Mouse (Mus musculus) heart, embryonic 14.5 days (tissue): ENCODE data around the gene Tmem191c. TPM values are rescaled to one million over a fixed set of nuclear protein-coding genes. Genes with fewer than 3 reads are reported as not detected.
A peak's percentile ranks its signal among the peaks of the same experiment; 100 is the strongest.

Experiments used
- ATAC-seq: fragments of 200-750 bp; cut with Nextera tagmentation; 2 replicates; pipeline ENCODE4 v1.8.0; 2017; ENCODE audit warnings: low read depth, moderate TSS enrichment; ENCODE audit not compliant: insufficient number of reproducible peaks, insufficient read depth, low FRiP score
- H3K27ac ChIP-seq, 2 experiments: fragments of 200-500 bp in 1 of 2; fragments of 300-500 bp in 1 of 2; sonication (generic) in 1 of 2; replicated peaks in 1 of 2; 2 replicates each; pipeline ENCODE4 v1.5.1; 2012 to 2014; ENCODE audit warnings: low read depth in 2 of 2, low read length in 2 of 2, control low read depth in 1 of 2, mild to moderate bottlenecking in 1 of 2, mixed read lengths in 1 of 2; ENCODE audit not compliant: control insufficient read depth in 1 of 2, insufficient read depth in 1 of 2
- H3K27me3 ChIP-seq: fragments of 300-500 bp; sonication (generic); 2 replicates; pipeline ENCODE4 v1.6.1; 2014; ENCODE audit warnings: mild to moderate bottlenecking, low read length, control low read depth; ENCODE audit not compliant: control insufficient read depth, insufficient read depth
- H3K36me3 ChIP-seq: fragments of 300-500 bp; sonication (generic); 2 replicates; pipeline ENCODE4 v1.6.1; 2014; ENCODE audit warnings: mild to moderate bottlenecking, control low read depth, low read length, mixed read lengths; ENCODE audit not compliant: control insufficient read depth, insufficient read depth
- H3K4me1 ChIP-seq, 2 experiments: fragments of 200-500 bp in 1 of 2; fragments of 300-500 bp in 1 of 2; sonication (generic) in 1 of 2; 2 replicates each; pipeline ENCODE4 v1.6.1; 2012 to 2014; ENCODE audit warnings: low read length in 2 of 2, control low read depth in 1 of 2, mixed read lengths in 1 of 2; ENCODE audit not compliant: control insufficient read depth in 2 of 2, insufficient read depth in 2 of 2
- H3K4me2 ChIP-seq: fragments of 300-500 bp; sonication (generic); 2 replicates; pipeline ENCODE4 v1.6.1; 2014; ENCODE audit warnings: mild to moderate bottlenecking, low read length
- H3K4me3 ChIP-seq, 2 experiments: fragments of 200-500 bp in 1 of 2; fragments of 300-500 bp in 1 of 2; sonication (generic) in 1 of 2; 2 replicates each; pipeline ENCODE4 v1.5.1; 2012 to 2014; ENCODE audit warnings: low read length in 2 of 2, mild to moderate bottlenecking in 2 of 2, control low read depth in 1 of 2, low read depth in 1 of 2, moderate library complexity in 1 of 2; ENCODE audit not compliant: control insufficient read depth in 1 of 2, insufficient read depth in 1 of 2
- H3K9ac ChIP-seq: fragments of 300-500 bp; sonication (generic); 2 replicates; pipeline ENCODE4 v1.6.1; 2014; ENCODE audit warnings: mild to moderate bottlenecking, low read length
- H3K9me3 ChIP-seq: fragments of 300-500 bp; sonication (generic); 2 replicates; pipeline ENCODE4 v1.6.1; 2016; ENCODE audit warnings: low read length, control low read depth; ENCODE audit not compliant: control insufficient read depth
- WGBS: fragments of 180-500 bp; shearing (Covaris S2); extraction: QIAGEN DNeasy Blood & Tissue Kit; methylation state at CpG from one replicate; pipeline ENCODE4 v1.1.7; 2014; 5-methylcytosine and 5-hydroxymethylcytosine counted together
- polyA plus RNA-seq: library from polyadenylated mRNA; unstranded; fragments of >200 nt; fragmentation: Nextera tagmentation; extraction: Ambion mirVana; gene quantifications from 2 replicates; pipeline ENCODE4 v1.2.1, GENCODE M21; 2014

Tmem191c gene
- polyA plus RNA-seq, 1 experiment from 2014 or later, result 7.2 TPM

- Histone ChIP-seq H3K9ac (no peak overlapping the region), H3K36me3 (peaks cover 31% of the 10 kb centered on the region), H3K9me3 (no peaks in the 10 kb centered on the region), H3K27ac (no peak overlapping the region), H3K27me3 (no peaks in the 10 kb centered on the region), H3K4me1 (peaks cover 5 to 12% of the 10 kb centered on the region in 2 experiments; a peak in 3 of 4 replicates), H3K4me3 (no peak overlapping the region), H3K4me2 (no peak overlapping the region)
- no peak for ATAC-seq
- WGBS, result 91% methylated on average over 1 of the region's 1 CpGs
These were observed 14.5 kb upstream of the Tmem191c start for GRCm38 (mm10) chr16:17261341-17261740.

- peaks cover 4% of the 10 kb centered on the region; the same call in 1 of the 2 replicates for H3K9me3 ChIP-seq
- no peak overlapping the region for H3K4me2 ChIP-seq
- peaks cover 5 to 7% of the 10 kb centered on the region in 2 experiments; a peak in 3 of 4 replicates for H3K4me1 ChIP-seq
- H3K9ac ChIP-seq, result no peak overlapping the region
- no peaks in the 10 kb centered on the region; the same call in 1 of the 2 replicates for H3K36me3 ChIP-seq
- WGBS, result 86% methylated on average over 3 of the region's 3 CpGs
- ATAC-seq, result no peak
- no peak overlapping the region for H3K27ac ChIP-seq
- no peaks in the 10 kb centered on the region for H3K27me3 ChIP-seq
- no peak overlapping the region for H3K4me3 ChIP-seq
These were observed 9.8 kb upstream of the Tmem191c start for GRCm38 (mm10) chr16:17266113-17266512.

- Histone ChIP-seq H3K27ac (no peak overlapping the region), H3K4me2 (no peak overlapping the region), H3K9ac (no peak overlapping the region), H3K36me3 (no peaks in the 10 kb centered on the region), H3K4me1 (no peaks in the 10 kb centered on the region), H3K4me3 (no peak overlapping the region), H3K9me3 (peaks cover 4% of the 10 kb centered on the region; the same call in 1 of the 2 replicates), H3K27me3 (no peaks in the 10 kb centered on the region)
- ATAC-seq, result no peak
- 25% methylated on average over 5 of the region's 5 CpGs for WGBS
These were observed 7.9 kb upstream of the Tmem191c start for GRCm38 (mm10) chr16:17267937-17268336.

GRCm38 (mm10) chr16:17269872-17270271 lies 6.0 kb upstream of the Tmem191c start:
- Histone ChIP-seq H3K4me2 (no peak overlapping the region), H3K9me3 (peaks cover 4% of the 10 kb centered on the region; the same call in 1 of the 2 replicates), H3K9ac (no peak overlapping the region), H3K27me3 (no peaks in the 10 kb centered on the region), H3K36me3 (no peaks in the 10 kb centered on the region), H3K4me1 (no peaks in the 10 kb centered on the region), H3K4me3 (no peak overlapping the region), H3K27ac (no peak overlapping the region)
- 80% methylated on average over 5 of the region's 5 CpGs for WGBS
- ATAC-seq, result no peak

GRCm38 (mm10) chr16:17271124-17271523 lies 4.8 kb upstream of the Tmem191c start:
- Histone ChIP-seq H3K27ac (no peak overlapping the region), H3K9ac (no peak overlapping the region), H3K27me3 (no peaks in the 10 kb centered on the region), H3K9me3 (peaks cover 4% of the 10 kb centered on the region; the same call in 1 of the 2 replicates), H3K4me2 (no peak overlapping the region), H3K36me3 (no peaks in the 10 kb centered on the region), H3K4me3 (no peak overlapping the region), H3K4me1 (no peaks in the 10 kb centered on the region)
- no peak for ATAC-seq
- WGBS, result 72% methylated on average over 4 of the region's 4 CpGs

GRCm38 (mm10) chr16:17271856-17272255 lies 4.0 kb upstream of the Tmem191c start:
- Histone ChIP-seq H3K36me3 (no peaks in the 10 kb centered on the region), H3K4me1 (peaks cover 0 to 4% of the 10 kb centered on the region in 2 experiments; a peak in 3 of 4 replicates), H3K4me2 (no peak overlapping the region), H3K27ac (no peak overlapping the region), H3K4me3 (no peak overlapping the region), H3K9me3 (peaks cover 4% of the 10 kb centered on the region; the same call in 1 of the 2 replicates), H3K27me3 (peaks cover 2% of the 10 kb centered on the region; the same call in 1 of the 2 replicates), H3K9ac (no peak overlapping the region)
- no peak for ATAC-seq
- WGBS, result 75% methylated on average over 6 of the region's 6 CpGs

GRCm38 (mm10) chr16:17276164-17277151 lies 581 bp downstream of the Tmem191c start:
- Histone ChIP-seq H3K36me3 (peaks cover 24% of the 10 kb centered on the region), H3K9ac (peak overlapping the region; percentile 65), H3K4me2 (peak overlapping the region; percentile 95), H3K4me3 (peak overlapping the region; percentile 56 to 70), H3K9me3 (no peaks in the 10 kb centered on the region), H3K27me3 (peaks cover 23% of the 10 kb centered on the region), H3K4me1 (peaks cover 3 to 17% of the 10 kb centered on the region in 2 experiments; a peak in 3 of 4 replicates), H3K27ac (peak overlapping the region in 1 of 2 experiments; percentile 29; a peak in 1 of 4 replicates)
- peak; percentile 76 for ATAC-seq
- under 1% methylated on average over 62 of the region's 62 CpGs for WGBS
